ENCODE assay signal across 18 mouse cellular contexts in genomic region chr13:45246341-45246740, GRCm38 (mm10).
"Had no signal": no experiment of that assay in that cellular context is flagged by ENCODE, and none has a peak within 500 bp of the region (broad histone marks: within the 10 kb centered on the region; RNA-seq: fewer than 3 reads in every experiment).

No protein-coding gene starts in this region.

- H3K4me1 ChIP-seq: midbrain, embryonic 15.5 days had no signal

- H3K27me3 ChIP-seq: limb, embryonic 12.5 days; limb, embryonic 15.5 days; midbrain, embryonic 12.5 days; midbrain, embryonic 15.5 days had no signal

- H3K9ac ChIP-seq: limb, embryonic 12.5 days; limb, embryonic 15.5 days; liver, embryonic 14.5 days; liver, postnatal 0 days; lung, embryonic 14.5 days; midbrain, embryonic 12.5 days; midbrain, embryonic 15.5 days; neural tube, embryonic 13.5 days had no signal

- H3K4me2 ChIP-seq: limb, embryonic 12.5 days; limb, embryonic 15.5 days; liver, embryonic 11.5 days; lung, embryonic 14.5 days; midbrain, embryonic 12.5 days; midbrain, embryonic 15.5 days; neural tube, embryonic 13.5 days had no signal

- ATAC-seq: intestine, postnatal 0 days; liver, postnatal 0 days; lung, postnatal 0 days; midbrain, embryonic 15.5 days had no signal

- DNase-seq: left cerebral cortex, postnatal 4 days; liver, postnatal 0 days; lung, embryonic 14.5 days; retina, postnatal 1 day; right cerebral cortex, postnatal 25 days; spleen, adult 18-20 months; thymus, adult 18-20 months; thymus, postnatal 36 days had no signal

- H3K4me3 ChIP-seq: limb, embryonic 12.5 days; limb, embryonic 15.5 days; midbrain, embryonic 12.5 days; midbrain, embryonic 15.5 days; neural tube, embryonic 13.5 days had no signal

- H3K36me3 ChIP-seq: limb, embryonic 12.5 days; limb, embryonic 15.5 days; midbrain, embryonic 12.5 days; midbrain, embryonic 15.5 days; neural tube, embryonic 13.5 days had no signal

- H3K9me3 ChIP-seq: limb, embryonic 12.5 days; limb, embryonic 15.5 days; midbrain, embryonic 12.5 days; midbrain, embryonic 15.5 days; neural tube, embryonic 13.5 days had no signal

- H3K27ac ChIP-seq: limb, embryonic 15.5 days; liver, embryonic 14.5 days; macrophage; midbrain, embryonic 12.5 days; midbrain, embryonic 15.5 days; neural tube, embryonic 13.5 days had no signal
